Mouse (Mus musculus) gonadal fat pad, adult 2 months (tissue): ENCODE measurements around the gene Mrpl54. TPM values are rescaled to one million over a fixed set of nuclear protein-coding genes. Genes with fewer than 3 reads are reported as not detected.

ENCODE experiments used
- DNase-seq: peaks from one replicate; pipeline ENCODE4 v3.0.0-alpha.2; 2012; ENCODE audit warnings: low read depth
- polyA plus RNA-seq: library from polyadenylated mRNA; depleted of rRNA; stranded (reverse); fragments of >200 nt; gene quantifications from 2 replicates; pipeline ENCODE4 v1.2.3, GENCODE M21; 2012

Mrpl54 gene
- polyA plus RNA-seq, 1 experiment = 65.7 TPM

- no peak for DNase-seq
Measured at GRCm38 (mm10) chr10:81261025-81261424, 5.7 kb downstream of the Mrpl54 start.

- DNase-seq = no peak
Measured at GRCm38 (mm10) chr10:81259225-81259884, 7.4 kb downstream of the Mrpl54 start.

- no peak for DNase-seq
Measured at GRCm38 (mm10) chr10:81257158-81258039, 9.3 kb downstream of the Mrpl54 start.

- no peak for DNase-seq
Measured at GRCm38 (mm10) chr10:81254886-81255285, 11.8 kb downstream of the Mrpl54 start.

- no peak for DNase-seq
Measured at GRCm38 (mm10) chr10:81252424-81253419, 14.0 kb downstream of the Mrpl54 start, which contains the start of gene Matk. Gene Matk, plus strand, starts transcription at chr10:81252935.

- no peak for DNase-seq
Measured at GRCm38 (mm10) chr10:81249442-81249841, 17.3 kb downstream of the Mrpl54 start.

GRCm38 (mm10) chr10:81247804-81248203 is 18.9 kb downstream of the Mrpl54 start:
- no peak for DNase-seq

GRCm38 (mm10) chr10:81245166-81245565 is 21.6 kb downstream of the Mrpl54 start:
- no peak for DNase-seq

GRCm38 (mm10) chr10:81244595-81244994 is 22.1 kb downstream of the Mrpl54 start:
- no peak for DNase-seq

- DNase-seq = no peak
Measured at GRCm38 (mm10) chr10:81244146-81244545, 22.6 kb downstream of the Mrpl54 start.

- DNase-seq = no peak
Measured at GRCm38 (mm10) chr10:81242021-81242420, 24.7 kb downstream of the Mrpl54 start.

- no peak for DNase-seq
Measured at GRCm38 (mm10) chr10:81240876-81241275, 25.9 kb downstream of the Mrpl54 start.

GRCm38 (mm10) chr10:81238618-81239017 is 28.1 kb downstream of the Mrpl54 start:
- no peak for DNase-seq

- DNase-seq = no peak
Measured at GRCm38 (mm10) chr10:81236471-81237268, 30.1 kb downstream of the Mrpl54 start.

- DNase-seq = no peak
Measured at GRCm38 (mm10) chr10:81234206-81234605, 32.5 kb downstream of the Mrpl54 start.

- DNase-seq = no peak
Measured at GRCm38 (mm10) chr10:81233226-81233585, 33.5 kb downstream of the Mrpl54 start.

GRCm38 (mm10) chr10:81232580-81233225 is 34.0 kb downstream of the Mrpl54 start, which contains the start of gene Zfr2:
Gene Zfr2, plus strand, starts transcription at chr10:81233155.
- DNase-seq = no peak

GRCm38 (mm10) chr10:81231436-81231835 is 35.3 kb downstream of the Mrpl54 start:
- DNase-seq = no peak

- DNase-seq = no peak
Measured at GRCm38 (mm10) chr10:81230438-81231332, 36.0 kb downstream of the Mrpl54 start, which contains the start of gene Atcay. Gene Atcay, minus strand, starts transcription at chr10:81230833.
